Mouse (Mus musculus): Measurements from ENCODE around the gene Cep68. TPM values are rescaled to one million over a fixed set of nuclear protein-coding genes. Genes with fewer than 3 reads are reported as not detected.
A peak's percentile ranks its signal among the peaks of the same experiment; 100 is the strongest.

Gene Cep68
- polyA plus RNA-seq, 1 experiment from 2014 or later, result 24.9 TPM

- Histone ChIP-seq H3K36me3 (ENCODE audit: control insufficient read depth, insufficient read depth, low read length) (0 out of 2 replicates have a peak, but pooled peaks cover 4% of the 10 kb centered on the region), H3K9ac (ENCODE audit: low read length) (no peak overlapping the region), H3K4me3 (ENCODE audit: low read depth, low read length) (no peak overlapping the region), H3K4me2 (ENCODE audit: low read length) (no peak overlapping the region), H3K27me3 (replicated peaks; ENCODE audit: control insufficient read depth, insufficient read depth, low read length) (no peaks in the 10 kb centered on the region), H3K27ac (ENCODE audit: low read depth, low read length) (no peak overlapping the region), H3K9me3 (replicated peaks; ENCODE audit: control insufficient read depth, low read length) (no peaks in the 10 kb centered on the region), H3K4me1 (ENCODE audit: control insufficient read depth, insufficient read depth, low read length) (peaks cover 24% of the 10 kb centered on the region)
- 83% methylated on average over 2 of the region's 2 CpGs for WGBS
- DNase-seq (ENCODE audit: low spot score) (no peak), ATAC-seq (no peak)
These were observed 44.9 kb downstream of the Cep68 start for GRCm38 (mm10) chr11:20204321-20204720.

- Histone ChIP-seq H3K4me2 (ENCODE audit: low read length) (peak overlapping the region; percentile 87), H3K4me3 (ENCODE audit: low read depth, low read length) (peak overlapping the region; percentile 98), H3K27me3 (replicated peaks; ENCODE audit: control insufficient read depth, insufficient read depth, low read length) (no peaks in the 10 kb centered on the region), H3K9me3 (replicated peaks; ENCODE audit: control insufficient read depth, low read length) (no peaks in the 10 kb centered on the region), H3K36me3 (ENCODE audit: control insufficient read depth, insufficient read depth, low read length) (no peaks in the 10 kb centered on the region), H3K9ac (ENCODE audit: low read length) (peak overlapping the region; percentile 97), H3K27ac (ENCODE audit: low read depth, low read length) (no peak overlapping the region), H3K4me1 (ENCODE audit: control insufficient read depth, insufficient read depth, low read length) (peaks cover 24% of the 10 kb centered on the region)
- WGBS, result 58% methylated on average over 7 of the region's 7 CpGs
- no peak for ATAC-seq
- DNase-seq (ENCODE audit: low spot score), result no peak
These were observed 46.8 kb downstream of the Cep68 start for GRCm38 (mm10) chr11:20202299-20203011.

GRCm38 (mm10) chr11:20201661-20202101, 47.5 kb downstream of the Cep68 start:
- peak overlapping the region; percentile 96 for H3K27ac ChIP-seq (ENCODE audit: low read depth, low read length)
- H3K4me1 ChIP-seq (ENCODE audit: control insufficient read depth, insufficient read depth, low read length), result peaks cover 24% of the 10 kb centered on the region
- no peaks in the 10 kb centered on the region for H3K36me3 ChIP-seq (ENCODE audit: control insufficient read depth, insufficient read depth, low read length)
- peak overlapping the region; percentile 87 for H3K4me2 ChIP-seq (ENCODE audit: low read length)
- peak overlapping the region; percentile 98 for H3K4me3 ChIP-seq (ENCODE audit: low read depth, low read length)
- H3K9me3 ChIP-seq (replicated peaks; ENCODE audit: control insufficient read depth, low read length), result no peaks in the 10 kb centered on the region
- DNase-seq (ENCODE audit: low spot score) (peak; percentile 55), ATAC-seq (peak; percentile 19)
- 1% methylated on average over 39 of the region's 40 CpGs for WGBS
- H3K9ac ChIP-seq (ENCODE audit: low read length), result peak overlapping the region; percentile 97
- H3K27me3 ChIP-seq (replicated peaks; ENCODE audit: control insufficient read depth, insufficient read depth, low read length), result no peaks in the 10 kb centered on the region

- no peaks in the 10 kb centered on the region for H3K27me3 ChIP-seq (replicated peaks; ENCODE audit: control insufficient read depth, insufficient read depth, low read length)
- H3K36me3 ChIP-seq (ENCODE audit: control insufficient read depth, insufficient read depth, low read length), result no peaks in the 10 kb centered on the region
- peaks cover 20% of the 10 kb centered on the region for H3K4me1 ChIP-seq (ENCODE audit: control insufficient read depth, insufficient read depth, low read length)
- H3K9ac ChIP-seq (ENCODE audit: low read length), result peak within 1 kb of the TSS; percentile 97
- peak within 1 kb of the TSS; percentile 87 for H3K4me2 ChIP-seq (ENCODE audit: low read length)
- peak within 1 kb of the TSS; percentile 98 for H3K4me3 ChIP-seq (ENCODE audit: low read depth, low read length)
- no peaks in the 10 kb centered on the region for H3K9me3 ChIP-seq (replicated peaks; ENCODE audit: control insufficient read depth, low read length)
- peak within 1 kb of the TSS; percentile 96 for H3K27ac ChIP-seq (ENCODE audit: low read depth, low read length)
- WGBS, result under 1% methylated on average over 54 of the region's 54 CpGs
- ATAC-seq (peak; percentile 98), DNase-seq (ENCODE audit: low spot score) (peak; percentile 100)
These were observed 48.3 kb downstream of the Cep68 start, which contains the start of gene Rab1a for GRCm38 (mm10) chr11:20200713-20201575. Gene Rab1a (plus strand): TSS chr11:20201432.

GRCm38 (mm10) chr11:20193100-20193736, 56.0 kb downstream of the Cep68 start:
- H3K27me3 ChIP-seq (replicated peaks; ENCODE audit: control insufficient read depth, insufficient read depth, low read length), result no peaks in the 10 kb centered on the region
- no peak overlapping the region for H3K4me2 ChIP-seq (ENCODE audit: low read length)
- WGBS, result 98% methylated on average over 4 of the region's 4 CpGs
- no peak overlapping the region for H3K9ac ChIP-seq (ENCODE audit: low read length)
- no peak for DNase-seq (ENCODE audit: low spot score)
- no peaks in the 10 kb centered on the region for H3K4me1 ChIP-seq (ENCODE audit: control insufficient read depth, insufficient read depth, low read length)
- H3K36me3 ChIP-seq (ENCODE audit: control insufficient read depth, insufficient read depth, low read length), result no peaks in the 10 kb centered on the region
- H3K4me3 ChIP-seq (ENCODE audit: low read depth, low read length), result no peak overlapping the region
- no peak overlapping the region for H3K27ac ChIP-seq (ENCODE audit: low read depth, low read length)
- H3K9me3 ChIP-seq (replicated peaks; ENCODE audit: control insufficient read depth, low read length), result no peaks in the 10 kb centered on the region
- no peak for ATAC-seq

- H3K9me3 ChIP-seq (replicated peaks; ENCODE audit: control insufficient read depth, low read length), result no peaks in the 10 kb centered on the region
- no peak overlapping the region for H3K4me3 ChIP-seq (ENCODE audit: low read depth, low read length)
- no peaks in the 10 kb centered on the region for H3K36me3 ChIP-seq (ENCODE audit: control insufficient read depth, insufficient read depth, low read length)
- DNase-seq (ENCODE audit: low spot score), result no peak
- no peaks in the 10 kb centered on the region for H3K4me1 ChIP-seq (ENCODE audit: control insufficient read depth, insufficient read depth, low read length)
- 86% methylated on average over 6 of the region's 6 CpGs for WGBS
- no peak for ATAC-seq
- no peak overlapping the region for H3K27ac ChIP-seq (ENCODE audit: low read depth, low read length)
- no peaks in the 10 kb centered on the region for H3K27me3 ChIP-seq (replicated peaks; ENCODE audit: control insufficient read depth, insufficient read depth, low read length)
- no peak overlapping the region for H3K9ac ChIP-seq (ENCODE audit: low read length)
- H3K4me2 ChIP-seq (ENCODE audit: low read length), result no peak overlapping the region
These were observed 62.0 kb downstream of the Cep68 start for GRCm38 (mm10) chr11:20187271-20187670.

Other genes starting within 250 kb of the Cep68 start
- 79.6 and 80.9 TPM in 2 replicates for gene Actr2, start 136.5 kb downstream of the Cep68 start, polyA plus RNA-seq (2014; fragmentation: Nextera tagmentation; extraction: Ambion mirVana)
- 230 and 259 TPM in 2 replicates for gene Rab1a, start 48.0 kb downstream of the Cep68 start, polyA plus RNA-seq (2014; fragmentation: Nextera tagmentation; extraction: Ambion mirVana)
- gene Slc1a4, start 83.3 kb upstream of the Cep68 start, polyA plus RNA-seq (2014; fragmentation: Nextera tagmentation; extraction: Ambion mirVana), result 42.7 and 53.3 TPM in 2 replicates